Mouse (Mus musculus) CH12.LX (cell line): ENCODE results near the gene Atp5f1.

Experiments
- CTCF ChIP-seq, 2 experiments: IDR thresholded peaks in 1 of 2; conservative IDR thresholded peaks in 1 of 2; 2 replicates each; pipeline ENCODE4 v1.5.1; 2011 to 2012; ENCODE audit warnings: low read depth in 2 of 2, low read length in 2 of 2, improper control_type of control experiment in 1 of 2, inconsistent platforms in 1 of 2, mild to moderate bottlenecking in 1 of 2, moderate library complexity in 1 of 2
- E2F4 ChIP-seq: IDR thresholded peaks from 2 replicates; pipeline ENCODE4 v1.6.1; 2011; ENCODE audit warnings: low read depth, low read length, improper control_type of control experiment; ENCODE audit not compliant: insufficient replicate concordance
- MAZ ChIP-seq: IDR thresholded peaks from 2 replicates; pipeline ENCODE4 v1.6.1; 2012; ENCODE audit warnings: low read depth, mild to moderate bottlenecking, inconsistent platforms, low read length, improper control_type of control experiment, moderate library complexity
- NELFE ChIP-seq: IDR thresholded peaks from 2 replicates; pipeline ENCODE4 v1.6.1; 2011; ENCODE audit warnings: low read depth, low read length, improper control_type of control experiment
- USF2 ChIP-seq: conservative IDR thresholded peaks from 2 replicates; pipeline ENCODE4 v1.6.1; 2011; ENCODE audit warnings: low read depth, low read length, improper control_type of control experiment
- ZMIZ1 ChIP-seq: IDR thresholded peaks from 2 replicates; pipeline ENCODE4 v1.6.1; 2012; ENCODE audit warnings: low read depth, mild to moderate bottlenecking, inconsistent platforms, low read length, improper control_type of control experiment

DNA sequence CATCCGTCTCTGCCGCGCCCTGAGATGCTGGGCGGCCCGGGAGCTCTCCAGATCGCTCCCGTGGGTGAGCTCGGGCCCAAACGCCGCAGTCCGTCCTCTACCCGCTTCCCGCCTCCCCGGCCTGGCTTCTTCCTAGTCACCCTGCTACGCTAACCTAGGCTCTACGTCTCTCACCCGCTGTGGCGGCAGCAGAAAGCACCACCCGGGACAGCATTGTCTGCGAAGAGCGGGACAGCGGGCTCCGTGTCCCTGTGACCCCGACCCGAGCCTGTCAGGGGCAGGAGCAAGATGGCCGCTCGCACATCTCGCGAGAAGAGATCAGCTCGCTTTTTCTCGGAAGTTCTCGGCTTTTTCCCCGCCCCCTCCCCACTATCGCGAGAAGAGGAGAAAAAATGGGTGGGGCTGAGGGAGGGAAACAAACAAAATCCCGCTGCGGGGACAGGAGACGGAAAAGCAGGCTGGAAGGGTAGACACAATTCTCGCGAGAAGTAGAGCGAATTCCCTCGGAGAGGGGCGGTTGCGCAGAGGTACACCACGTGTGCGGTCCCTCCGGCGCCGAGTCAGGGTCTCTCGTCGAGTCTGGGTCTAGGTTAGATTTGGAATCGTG lies 822 bp downstream of the Atp5f1 start, which contains the start of gene Wdr77:
- TF ChIP-seq ZMIZ1 (peak; percentile 90), NELFE (peak; percentile 94), E2F4 (no peak; the same call in 1 of the 2 replicates), CTCF (conservative IDR thresholded peaks at IDR 0.05 in 1 of 2, IDR thresholded peaks at IDR 0.05 in 1 of 2; ENCODE audit: low read depth in 2 of 2, low read length in 2 of 2) (no peak), MAZ (no peak), USF2 (peak; percentile 43)
